Mouse (Mus musculus): ENCODE measurements around the gene Med12l. TPM values are rescaled to one million over a fixed set of nuclear protein-coding genes. Genes with fewer than 3 reads are reported as not detected.

Med12l gene
- polyA plus RNA-seq, 1 experiment from 2014 or later = 1.4 TPM

- Histone ChIP-seq H3K9me3 (ENCODE audit: control insufficient read depth, low read length) (no peaks in the 10 kb centered on the region), H3K4me1 (replicated peaks; ENCODE audit: control insufficient read depth, insufficient read depth, low read length) (peaks cover 30% of the 10 kb centered on the region), H3K9ac (ENCODE audit: low read length) (no peak overlapping the region), H3K27ac (ENCODE audit: low read length) (peak overlapping the region; percentile 51; the same call in 1 of the 2 replicates), H3K36me3 (ENCODE audit: control insufficient read depth, insufficient read depth, low read length) (no peaks in the 10 kb centered on the region), H3K27me3 (ENCODE audit: control insufficient read depth, insufficient read depth, low read depth, low read length) (no peaks in the 10 kb centered on the region), H3K4me2 (ENCODE audit: low read depth, low read length) (no peak overlapping the region), H3K4me3 (ENCODE audit: low read length) (no peak overlapping the region)
- 24% methylated on average over 7 of the region's 7 CpGs for WGBS
- ATAC-seq (ENCODE audit: low read depth) = no peak
Observed at GRCm38 (mm10) chr3:59125783-59126555, 120.3 kb downstream of the Med12l start.

- no peaks in the 10 kb centered on the region for H3K27me3 ChIP-seq (ENCODE audit: control insufficient read depth, insufficient read depth, low read depth, low read length)
- 85% methylated on average over 20 of the region's 20 CpGs for WGBS
- H3K4me2 ChIP-seq (ENCODE audit: low read depth, low read length) = no peak overlapping the region
- H3K9me3 ChIP-seq (ENCODE audit: control insufficient read depth, low read length) = no peaks in the 10 kb centered on the region
- ATAC-seq (ENCODE audit: low read depth) = no peak
- no peak overlapping the region for H3K9ac ChIP-seq (ENCODE audit: low read length)
- no peak overlapping the region for H3K4me3 ChIP-seq (ENCODE audit: low read length)
- no peak overlapping the region for H3K27ac ChIP-seq (ENCODE audit: low read length)
- H3K4me1 ChIP-seq (replicated peaks; ENCODE audit: control insufficient read depth, insufficient read depth, low read length) = peaks cover 25% of the 10 kb centered on the region
- H3K36me3 ChIP-seq (ENCODE audit: control insufficient read depth, insufficient read depth, low read length) = no peaks in the 10 kb centered on the region
Observed at GRCm38 (mm10) chr3:59128681-59129080, 123.1 kb downstream of the Med12l start.

GRCm38 (mm10) chr3:59129547-59129946 lies 123.9 kb downstream of the Med12l start:
- Histone ChIP-seq H3K27ac (ENCODE audit: low read length) (no peak overlapping the region), H3K36me3 (ENCODE audit: control insufficient read depth, insufficient read depth, low read length) (no peaks in the 10 kb centered on the region), H3K9ac (ENCODE audit: low read length) (no peak overlapping the region), H3K4me2 (ENCODE audit: low read depth, low read length) (peak overlapping the region; percentile 26), H3K9me3 (ENCODE audit: control insufficient read depth, low read length) (no peaks in the 10 kb centered on the region), H3K4me3 (ENCODE audit: low read length) (peak overlapping the region; percentile 9), H3K4me1 (replicated peaks; ENCODE audit: control insufficient read depth, insufficient read depth, low read length) (peaks cover 25% of the 10 kb centered on the region), H3K27me3 (ENCODE audit: control insufficient read depth, insufficient read depth, low read depth, low read length) (no peaks in the 10 kb centered on the region)
- no peak for ATAC-seq (ENCODE audit: low read depth)
- 71% methylated on average over 3 of the region's 3 CpGs for WGBS

GRCm38 (mm10) chr3:59130431-59130830 lies 124.8 kb downstream of the Med12l start:
- H3K9ac ChIP-seq (ENCODE audit: low read length) = peak overlapping the region; percentile 57
- H3K4me1 ChIP-seq (replicated peaks; ENCODE audit: control insufficient read depth, insufficient read depth, low read length) = peaks cover 20% of the 10 kb centered on the region
- peak overlapping the region; percentile 71 for H3K27ac ChIP-seq (ENCODE audit: low read length)
- peak overlapping the region; percentile 26 for H3K4me2 ChIP-seq (ENCODE audit: low read depth, low read length)
- H3K27me3 ChIP-seq (ENCODE audit: control insufficient read depth, insufficient read depth, low read depth, low read length) = no peaks in the 10 kb centered on the region
- H3K36me3 ChIP-seq (ENCODE audit: control insufficient read depth, insufficient read depth, low read length) = no peaks in the 10 kb centered on the region
- WGBS = 27% methylated on average over 8 of the region's 8 CpGs
- peak; percentile 57 for ATAC-seq (ENCODE audit: low read depth)
- H3K9me3 ChIP-seq (ENCODE audit: control insufficient read depth, low read length) = no peaks in the 10 kb centered on the region
- peak overlapping the region; percentile 36 for H3K4me3 ChIP-seq (ENCODE audit: low read length)

GRCm38 (mm10) chr3:59131081-59131480 lies 125.5 kb downstream of the Med12l start:
- H3K4me1 ChIP-seq (replicated peaks; ENCODE audit: control insufficient read depth, insufficient read depth, low read length) = peaks cover 13% of the 10 kb centered on the region
- peak overlapping the region; percentile 36; the same call in 1 of the 2 replicates for H3K4me3 ChIP-seq (ENCODE audit: low read length)
- no peaks in the 10 kb centered on the region for H3K9me3 ChIP-seq (ENCODE audit: control insufficient read depth, low read length)
- H3K4me2 ChIP-seq (ENCODE audit: low read depth, low read length) = peak overlapping the region; percentile 26
- no peaks in the 10 kb centered on the region for H3K36me3 ChIP-seq (ENCODE audit: control insufficient read depth, insufficient read depth, low read length)
- peak overlapping the region; percentile 71 for H3K27ac ChIP-seq (ENCODE audit: low read length)
- H3K27me3 ChIP-seq (ENCODE audit: control insufficient read depth, insufficient read depth, low read depth, low read length) = no peaks in the 10 kb centered on the region
- 30% methylated on average over 4 of the region's 4 CpGs for WGBS
- ATAC-seq (ENCODE audit: low read depth) = peak; percentile 77
- H3K9ac ChIP-seq (ENCODE audit: low read length) = no peak overlapping the region

GRCm38 (mm10) chr3:59131966-59132365 lies 126.3 kb downstream of the Med12l start:
- ATAC-seq (ENCODE audit: low read depth) = no peak
- H3K27me3 ChIP-seq (ENCODE audit: control insufficient read depth, insufficient read depth, low read depth, low read length) = no peaks in the 10 kb centered on the region
- H3K4me2 ChIP-seq (ENCODE audit: low read depth, low read length) = no peak overlapping the region
- H3K27ac ChIP-seq (ENCODE audit: low read length) = no peak overlapping the region; the same call in 1 of the 2 replicates
- 80% methylated on average over 4 of the region's 4 CpGs for whole genome bisulfite sequencing
- H3K36me3 ChIP-seq (ENCODE audit: control insufficient read depth, insufficient read depth, low read length) = no peaks in the 10 kb centered on the region
- H3K9ac ChIP-seq (ENCODE audit: low read length) = no peak overlapping the region
- H3K4me1 ChIP-seq (replicated peaks; ENCODE audit: control insufficient read depth, insufficient read depth, low read length) = peaks cover 12% of the 10 kb centered on the region
- H3K9me3 ChIP-seq (ENCODE audit: control insufficient read depth, low read length) = no peaks in the 10 kb centered on the region
- no peak overlapping the region for H3K4me3 ChIP-seq (ENCODE audit: low read length)

- Histone ChIP-seq H3K4me3 (ENCODE audit: low read length) (no peak overlapping the region), H3K4me1 (replicated peaks; ENCODE audit: control insufficient read depth, insufficient read depth, low read length) (peaks cover 12% of the 10 kb centered on the region), H3K36me3 (ENCODE audit: control insufficient read depth, insufficient read depth, low read length) (no peaks in the 10 kb centered on the region), H3K27me3 (ENCODE audit: control insufficient read depth, insufficient read depth, low read depth, low read length) (no peaks in the 10 kb centered on the region), H3K27ac (ENCODE audit: low read length) (no peak overlapping the region), H3K9ac (ENCODE audit: low read length) (no peak overlapping the region), H3K9me3 (ENCODE audit: control insufficient read depth, low read length) (no peaks in the 10 kb centered on the region), H3K4me2 (ENCODE audit: low read depth, low read length) (no peak overlapping the region)
- WGBS = 42% methylated on average over 5 of the region's 5 CpGs
- ATAC-seq (ENCODE audit: low read depth) = no peak
Observed at GRCm38 (mm10) chr3:59133189-59133588, 127.6 kb downstream of the Med12l start.

- Histone ChIP-seq H3K9me3 (ENCODE audit: control insufficient read depth, low read length) (no peaks in the 10 kb centered on the region), H3K4me3 (ENCODE audit: low read length) (no peak overlapping the region), H3K9ac (ENCODE audit: low read length) (no peak overlapping the region), H3K4me1 (replicated peaks; ENCODE audit: control insufficient read depth, insufficient read depth, low read length) (peaks cover 14% of the 10 kb centered on the region), H3K36me3 (ENCODE audit: control insufficient read depth, insufficient read depth, low read length) (no peaks in the 10 kb centered on the region), H3K27ac (ENCODE audit: low read length) (no peak overlapping the region), H3K4me2 (ENCODE audit: low read depth, low read length) (no peak overlapping the region), H3K27me3 (ENCODE audit: control insufficient read depth, insufficient read depth, low read depth, low read length) (no peaks in the 10 kb centered on the region)
- no peak for ATAC-seq (ENCODE audit: low read depth)
- 50% methylated on average over 5 of the region's 5 CpGs for WGBS
Observed at GRCm38 (mm10) chr3:59135911-59136653, 130.5 kb downstream of the Med12l start.

GRCm38 (mm10) chr3:59138946-59139468 lies 133.4 kb downstream of the Med12l start:
- Histone ChIP-seq H3K27ac (ENCODE audit: low read length) (peak overlapping the region; percentile 50; the same call in 1 of the 2 replicates), H3K4me3 (ENCODE audit: low read length) (no peak overlapping the region)
- peak; percentile 24 for ATAC-seq (ENCODE audit: low read depth)

More at GRCm38 (mm10) chr3:59138946-59139468, 133.4 kb downstream of the Med12l start:
- H3K27me3 ChIP-seq (ENCODE audit: control insufficient read depth, insufficient read depth, low read depth, low read length) = no peaks in the 10 kb centered on the region
- no peak overlapping the region for H3K4me2 ChIP-seq (ENCODE audit: low read depth, low read length)
- peaks cover 14% of the 10 kb centered on the region for H3K4me1 ChIP-seq (replicated peaks; ENCODE audit: control insufficient read depth, insufficient read depth, low read length)
- H3K9ac ChIP-seq (ENCODE audit: low read length) = no peak overlapping the region
- H3K9me3 ChIP-seq (ENCODE audit: control insufficient read depth, low read length) = no peaks in the 10 kb centered on the region
- 49% methylated on average over 12 of the region's 12 CpGs for WGBS
- no peaks in the 10 kb centered on the region for H3K36me3 ChIP-seq (ENCODE audit: control insufficient read depth, insufficient read depth, low read length)

Measured in lung, embryonic 16.5 days (tissue).